Mouse (Mus musculus) bone marrow macrophage, adult 2 months (primary cell): ENCODE results near the gene Slc22a23. TPM values are rescaled to one million over a fixed set of nuclear protein-coding genes. Genes with fewer than 3 reads are reported as not detected.

Source experiments
- H3K27ac ChIP-seq: 2 replicates; pipeline ENCODE4 v1.5.1; 2012; ENCODE audit warnings: low read depth, low read length; ENCODE audit not compliant: insufficient read depth
- H3K4me1 ChIP-seq: 2 replicates; pipeline ENCODE4 v1.6.1; 2012; ENCODE audit warnings: low read length; ENCODE audit not compliant: control insufficient read depth, insufficient read depth
- H3K4me3 ChIP-seq: 2 replicates; pipeline ENCODE4 v1.5.1; 2012; ENCODE audit warnings: mild to moderate bottlenecking, low read length, moderate library complexity; ENCODE audit not compliant: insufficient read depth
- CTCF ChIP-seq: IDR thresholded peaks from 2 replicates; pipeline ENCODE4 v1.5.1; 2012; ENCODE audit warnings: low read depth, mild to moderate bottlenecking, low read length, moderate library complexity
- POLR2A ChIP-seq: IDR thresholded peaks from 2 replicates; pipeline ENCODE4 v1.6.1; 2012; ENCODE audit warnings: mild to moderate bottlenecking, low read depth, low read length, borderline replicate concordance
- polyA plus RNA-seq: library from polyadenylated mRNA; stranded (reverse); fragments of >200 nt; gene quantifications from 2 replicates; pipeline ENCODE4 v1.2.4, GENCODE M21; 2012; ENCODE audit not compliant: missing spikeins, insufficient read depth, insufficient read length

The Slc22a23 gene
- polyA plus RNA-seq, 1 experiment, result not detected

DNA sequence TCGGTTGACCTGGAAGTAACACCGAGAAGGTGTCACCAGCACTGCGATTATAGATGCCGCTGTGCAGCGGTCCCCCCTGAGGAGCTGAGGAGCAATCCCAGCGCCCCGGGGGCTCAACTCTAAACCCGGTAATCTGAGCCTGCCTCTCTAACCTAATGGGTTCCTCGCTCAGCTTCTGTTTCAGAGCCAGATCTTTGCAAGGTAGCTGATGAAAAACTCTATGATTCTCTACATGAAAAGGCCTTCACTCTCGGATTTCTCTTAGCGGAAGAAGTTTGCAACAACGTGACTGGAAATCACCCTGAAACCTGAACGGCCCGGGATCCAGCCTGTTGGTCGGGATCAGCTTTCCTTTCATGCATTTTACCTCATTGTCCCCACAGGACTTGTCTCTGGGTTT is 212.7 kb downstream of the Slc22a23 start:
- Histone ChIP-seq H3K27ac (no peak overlapping the region), H3K4me3 (peak overlapping the region; percentile 12), H3K4me1 (peaks cover 11% of the 10 kb centered on the region; the same call in 1 of the 2 replicates)
- TF ChIP-seq CTCF (no peak), POLR2A (no peak)

DNA sequence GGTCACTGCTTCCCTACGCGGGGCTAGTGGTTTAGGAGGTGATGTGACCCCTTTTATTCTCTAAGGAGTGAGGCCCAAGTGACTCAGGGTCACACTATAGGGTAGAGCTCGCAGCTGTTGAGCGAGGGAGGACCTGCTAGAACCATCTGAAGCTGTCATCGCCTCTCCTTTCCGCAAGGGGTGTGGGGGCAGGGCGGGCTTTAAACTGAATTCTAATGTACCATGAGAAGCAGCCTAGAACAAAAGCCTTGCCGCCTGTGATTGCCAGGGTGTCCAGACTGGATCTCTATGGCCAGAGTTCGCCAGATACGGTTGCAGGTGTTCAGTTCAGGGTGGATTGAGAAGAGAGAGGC is 213.3 kb downstream of the Slc22a23 start:
- Histone ChIP-seq H3K4me1 (peaks cover 11% of the 10 kb centered on the region; the same call in 1 of the 2 replicates), H3K4me3 (peak overlapping the region; percentile 72), H3K27ac (no peak overlapping the region)
- TF ChIP-seq CTCF, result no peak
- TF ChIP-seq POLR2A, result no peak

DNA sequence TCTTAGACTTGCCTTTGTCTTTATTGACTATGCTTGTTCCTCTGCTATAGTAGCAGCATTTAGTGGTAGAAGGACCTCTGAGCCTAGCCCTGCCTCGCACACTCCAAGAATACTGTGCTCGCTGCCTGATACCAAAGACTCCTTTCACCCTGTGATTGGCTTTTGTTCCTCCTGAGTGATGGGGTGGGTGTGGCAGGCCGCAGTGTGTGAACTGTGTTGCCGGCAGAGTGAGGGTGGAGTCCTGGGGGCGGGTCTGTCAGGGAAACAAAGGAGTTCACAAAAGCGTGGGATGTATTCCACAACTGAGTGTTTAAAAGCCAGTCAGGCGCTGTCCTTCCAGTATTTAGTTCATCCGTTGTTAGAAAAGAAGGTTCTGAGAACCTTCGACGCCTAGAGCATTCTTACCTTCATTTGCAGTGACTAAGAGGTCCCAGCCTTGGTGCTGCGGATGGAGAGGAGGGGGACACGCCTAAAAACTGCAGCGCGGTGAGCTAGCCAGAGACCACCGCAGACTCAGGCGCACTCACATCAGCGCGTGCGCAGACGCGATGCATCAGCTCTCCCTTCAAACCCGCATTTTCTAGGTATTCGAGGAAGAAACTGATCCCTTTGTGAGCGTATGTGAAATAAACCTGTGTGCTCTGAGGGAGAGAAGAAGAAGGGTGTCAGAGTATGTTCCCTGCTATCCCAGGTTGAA is 213.8 kb downstream of the Slc22a23 start:
- no peak for TF ChIP-seq CTCF
- no peak for TF ChIP-seq POLR2A
- Histone ChIP-seq H3K27ac (no peak overlapping the region), H3K4me3 (peak overlapping the region; percentile 72), H3K4me1 (peaks cover 11% of the 10 kb centered on the region; the same call in 1 of the 2 replicates)

- no peak within 1 kb of the TSS for H3K27ac ChIP-seq
- TF ChIP-seq POLR2A (no peak), CTCF (0 out of 2 replicates have a peak, but pooled peaks have one; percentile 2)
Measured at GRCm38 (mm10) chr13:34130226-34130731, 214.7 kb downstream of the Slc22a23 start, which contains the start of gene Tubb2b. Gene Tubb2b (minus strand): TSS chr13:34130466.

DNA sequence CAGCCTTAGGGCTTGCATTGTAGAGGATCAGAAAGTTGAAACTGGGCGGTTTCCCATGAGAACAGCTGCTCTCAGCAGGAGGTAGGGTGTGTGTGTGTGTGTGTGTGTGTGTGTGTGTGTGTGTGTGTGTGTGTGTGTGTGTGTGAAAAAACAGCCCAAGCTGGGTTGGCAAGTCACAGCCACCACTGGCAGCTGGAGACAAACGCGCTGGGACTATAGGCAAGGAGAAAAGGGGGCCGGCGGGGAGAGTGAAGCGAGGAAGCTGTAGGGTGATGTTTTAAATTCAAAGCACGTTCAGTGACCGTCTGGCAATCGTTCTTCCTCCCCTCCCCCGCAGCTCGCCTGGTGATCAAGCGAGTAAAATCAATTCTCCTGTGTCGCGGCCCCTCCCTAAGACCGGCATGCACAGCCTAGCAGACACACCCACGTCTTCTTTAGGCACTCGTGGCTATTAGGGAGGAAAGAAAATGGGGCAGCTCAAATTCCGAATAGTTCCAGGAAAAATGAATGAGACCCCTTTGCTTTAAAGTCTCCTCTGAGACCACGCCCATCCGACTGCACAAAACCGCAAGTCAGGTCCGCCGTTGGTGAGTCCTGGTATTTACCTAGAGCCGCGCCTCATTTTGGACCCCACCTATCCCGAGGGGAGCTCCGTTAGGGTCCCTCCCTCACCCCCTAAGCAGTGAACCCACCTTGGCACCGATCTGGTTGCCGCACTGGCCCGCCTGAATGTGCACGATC is 215.3 kb downstream of the Slc22a23 start:
- H3K4me3 ChIP-seq, result peak overlapping the region; percentile 72
- peaks cover 11% of the 10 kb centered on the region; the same call in 1 of the 2 replicates for H3K4me1 ChIP-seq
- TF ChIP-seq CTCF, result no peak
- TF ChIP-seq POLR2A, result no peak
- H3K27ac ChIP-seq, result no peak overlapping the region

More at GRCm38 (mm10) chr13:34130226-34130731, 214.7 kb downstream of the Slc22a23 start, which contains the start of gene Tubb2b:
- Histone ChIP-seq H3K4me1 (peaks cover 11% of the 10 kb centered on the region; the same call in 1 of the 2 replicates), H3K4me3 (peak within 1 kb of the TSS; percentile 72)

Other genes starting within 250 kb of the Slc22a23 start
- 0.60 and 0.94 TPM in 2 replicates for gene Tubb2b, start 214.7 kb downstream of the Slc22a23 start, polyA plus RNA-seq
- gene Psmg4, start 182.2 kb downstream of the Slc22a23 start, polyA plus RNA-seq, result 30.1 and 34.5 TPM in 2 replicates